Mouse (Mus musculus) intestine, postnatal 0 days (tissue): Measurements from ENCODE around the gene Cacnb2. TPM values are rescaled to one million over a fixed set of nuclear protein-coding genes. Genes with fewer than 3 reads are reported as not detected.
A peak's percentile ranks its signal among the peaks of the same experiment; 100 is the strongest.

Source experiments
- ATAC-seq: fragments of 200-750 bp; cut with Nextera tagmentation; 2 replicates; pipeline ENCODE4 v1.8.0; 2017; ENCODE audit warnings: mild to moderate bottlenecking, moderate TSS enrichment, moderate library complexity
- H3K27ac ChIP-seq: fragments of 300-500 bp; sonication (generic); 2 replicates; pipeline ENCODE4 v1.5.1; 2014; ENCODE audit warnings: mild to moderate bottlenecking, low read depth, low read length, moderate library complexity
- H3K27me3 ChIP-seq: fragments of 300-500 bp; sonication (generic); replicated peaks from 2 replicates; pipeline ENCODE4 v1.6.1; 2014; ENCODE audit warnings: low read length, mixed read lengths; ENCODE audit not compliant: control insufficient read depth, insufficient read depth
- H3K36me3 ChIP-seq: fragments of 300-500 bp; sonication (generic); 2 replicates; pipeline ENCODE4 v1.6.1; 2014; ENCODE audit warnings: mild to moderate bottlenecking, moderate library complexity; ENCODE audit not compliant: control insufficient read depth, insufficient read depth
- H3K4me1 ChIP-seq: fragments of 300-500 bp; sonication (generic); replicated peaks from 2 replicates; pipeline ENCODE4 v1.6.1; 2014; ENCODE audit warnings: antibody characterized with exemption, low read length, mixed read lengths; ENCODE audit not compliant: control insufficient read depth, insufficient read depth
- H3K4me2 ChIP-seq: fragments of 300-500 bp; sonication (generic); replicated peaks from 2 replicates; pipeline ENCODE4 v1.6.1; 2014; ENCODE audit warnings: low read depth, mild to moderate bottlenecking, moderate library complexity
- H3K4me3 ChIP-seq: fragments of 300-500 bp; sonication (generic); 2 replicates; pipeline ENCODE4 v1.5.1; 2014; ENCODE audit warnings: low read depth, low read length
- H3K9ac ChIP-seq: fragments of 300-500 bp; sonication (generic); 2 replicates; pipeline ENCODE4 v1.6.1; 2014; ENCODE audit warnings: mild to moderate bottlenecking, low read depth, low read length
- H3K9me3 ChIP-seq: fragments of 300-500 bp; sonication (generic); 2 replicates; pipeline ENCODE4 v1.6.1; 2016; ENCODE audit warnings: mixed run types; ENCODE audit not compliant: control insufficient read depth
- CTCF ChIP-seq: sonication (generic); IDR thresholded peaks from 2 replicates; pipeline ENCODE4 v1.5.1; 2016; ENCODE audit warnings: low read depth, mild to moderate bottlenecking, control low read depth, antibody characterized with exemption, moderate library complexity
- WGBS: fragments of 180-500 bp; shearing (Covaris S2); extraction: QIAGEN DNeasy Blood & Tissue Kit; methylation state at CpG from one replicate; pipeline ENCODE4 v1.1.7; 2014; 5-methylcytosine and 5-hydroxymethylcytosine counted together
- polyA plus RNA-seq: library from polyadenylated mRNA; unstranded; fragments of >200 nt; fragmentation: Nextera tagmentation; extraction: Ambion mirVana; gene quantifications from 2 replicates; pipeline ENCODE4 v1.2.1, GENCODE M21; 2015

Cacnb2 gene
- polyA plus RNA-seq, 1 experiment from 2014 or later = 0.99 TPM

- H3K4me1 ChIP-seq = no peaks in the 10 kb centered on the region
- no peak overlapping the region for H3K9ac ChIP-seq
- no peaks in the 10 kb centered on the region for H3K36me3 ChIP-seq
- H3K27me3 ChIP-seq = no peaks in the 10 kb centered on the region
- no peak overlapping the region for H3K4me3 ChIP-seq
- 86% methylated on average over 3 of the region's 3 CpGs for WGBS
- H3K4me2 ChIP-seq = no peak overlapping the region
- no peaks in the 10 kb centered on the region for H3K9me3 ChIP-seq
- no peak for ATAC-seq
- TF ChIP-seq CTCF = no peak
- H3K27ac ChIP-seq = no peak overlapping the region
These were observed 300.9 kb downstream of the Cacnb2 start for GRCm38 (mm10) chr2:14903837-14904236.

GRCm38 (mm10) chr2:14904865-14905264 is 302.0 kb downstream of the Cacnb2 start:
- H3K27ac ChIP-seq = peak overlapping the region; percentile 15; the same call in 1 of the 2 replicates
- no peak for TF ChIP-seq CTCF
- 41% methylated on average over 2 of the region's 2 CpGs for WGBS

GRCm38 (mm10) chr2:14907124-14907925 is 304.4 kb downstream of the Cacnb2 start:
- no peak for TF ChIP-seq CTCF
- 63% methylated on average over 10 of the region's 10 CpGs for WGBS
- no peaks in the 10 kb centered on the region for H3K36me3 ChIP-seq

More at GRCm38 (mm10) chr2:14904865-14905264, 302.0 kb downstream of the Cacnb2 start:
- ATAC-seq = peak; percentile 81
- Histone ChIP-seq H3K9me3 (no peaks in the 10 kb centered on the region), H3K4me2 (no peak overlapping the region), H3K4me1 (no peaks in the 10 kb centered on the region), H3K27me3 (no peaks in the 10 kb centered on the region), H3K4me3 (no peak overlapping the region), H3K36me3 (no peaks in the 10 kb centered on the region), H3K9ac (no peak overlapping the region)

GRCm38 (mm10) chr2:14917585-14918247 is 314.8 kb downstream of the Cacnb2 start:
- no peaks in the 10 kb centered on the region for H3K9me3 ChIP-seq
- H3K4me3 ChIP-seq = no peak overlapping the region
- no peaks in the 10 kb centered on the region for H3K4me1 ChIP-seq
- 83% methylated on average over 3 of the region's 3 CpGs for WGBS
- no peak overlapping the region for H3K27ac ChIP-seq
- ATAC-seq = no peak
- no peaks in the 10 kb centered on the region for H3K27me3 ChIP-seq
- no peak overlapping the region for H3K4me2 ChIP-seq
- H3K9ac ChIP-seq = no peak overlapping the region
- no peaks in the 10 kb centered on the region for H3K36me3 ChIP-seq
- TF ChIP-seq CTCF = no peak

More at GRCm38 (mm10) chr2:14907124-14907925, 304.4 kb downstream of the Cacnb2 start:
- H3K9ac ChIP-seq = no peak overlapping the region
- no peak overlapping the region for H3K4me3 ChIP-seq
- no peaks in the 10 kb centered on the region for H3K4me1 ChIP-seq
- H3K9me3 ChIP-seq = no peaks in the 10 kb centered on the region
- H3K27me3 ChIP-seq = no peaks in the 10 kb centered on the region
- H3K27ac ChIP-seq = no peak overlapping the region
- ATAC-seq = no peak
- H3K4me2 ChIP-seq = no peak overlapping the region

- Histone ChIP-seq H3K9me3 (no peaks in the 10 kb centered on the region), H3K36me3 (no peaks in the 10 kb centered on the region), H3K9ac (no peak overlapping the region), H3K4me2 (no peak overlapping the region), H3K27ac (no peak overlapping the region), H3K27me3 (no peaks in the 10 kb centered on the region), H3K4me1 (no peaks in the 10 kb centered on the region), H3K4me3 (no peak overlapping the region)
- TF ChIP-seq CTCF = no peak
- no peak for ATAC-seq
- 93% methylated on average over 3 of the region's 3 CpGs for WGBS
These were observed 327.0 kb downstream of the Cacnb2 start for GRCm38 (mm10) chr2:14929866-14930265.

GRCm38 (mm10) chr2:14931968-14932367 is 329.1 kb downstream of the Cacnb2 start:
- Histone ChIP-seq H3K4me1 (no peaks in the 10 kb centered on the region), H3K27ac (peak overlapping the region; percentile 11; the same call in 1 of the 2 replicates), H3K4me2 (no peak overlapping the region), H3K27me3 (no peaks in the 10 kb centered on the region), H3K9me3 (no peaks in the 10 kb centered on the region), H3K9ac (no peak overlapping the region), H3K36me3 (no peaks in the 10 kb centered on the region), H3K4me3 (no peak overlapping the region)
- 57% methylated on average over 2 of the region's 2 CpGs for WGBS
- TF ChIP-seq CTCF = no peak
- ATAC-seq = peak; percentile 83
